Mouse (Mus musculus) megakaryocyte, adult 5-6 weeks (primary cell): Measurements from ENCODE around the gene Nfs1. TPM values are rescaled to one million over a fixed set of nuclear protein-coding genes. Genes with fewer than 3 reads are reported as not detected.
"Not testable (repeated sequence)": the region's sequence is repeated elsewhere in the genome, so short reads cannot be mapped to it uniquely, and the experiment has no call there.

Experiments used
- ATAC-seq: 2 replicates; pipeline ENCODE4 v1.8.0; 2016; ENCODE audit warnings: mild to moderate bottlenecking, inconsistent platforms; ENCODE audit not compliant: poor library complexity, severe bottlenecking
- total RNA-seq, 2 experiments: library from RNA; stranded (forward) in 1 of 2; stranded (reverse) in 1 of 2; fragments of 153-499, 151-499 nt in 1 of 2; fragments of 221-1000, 200-1000 nt in 1 of 2; gene quantifications; 2 replicates each; pipeline versions ENCODE4 v1.2.3 to v1.2.4; 2015 to 2017

Gene Nfs1
- total RNA-seq, 2 experiments from 2014 or later = 22.0 to 32.8 TPM

- no peak for ATAC-seq
Observed at GRCm38 (mm10) chr2:156145486-156146130, 1.6 kb upstream of the Nfs1 start.

DNA sequence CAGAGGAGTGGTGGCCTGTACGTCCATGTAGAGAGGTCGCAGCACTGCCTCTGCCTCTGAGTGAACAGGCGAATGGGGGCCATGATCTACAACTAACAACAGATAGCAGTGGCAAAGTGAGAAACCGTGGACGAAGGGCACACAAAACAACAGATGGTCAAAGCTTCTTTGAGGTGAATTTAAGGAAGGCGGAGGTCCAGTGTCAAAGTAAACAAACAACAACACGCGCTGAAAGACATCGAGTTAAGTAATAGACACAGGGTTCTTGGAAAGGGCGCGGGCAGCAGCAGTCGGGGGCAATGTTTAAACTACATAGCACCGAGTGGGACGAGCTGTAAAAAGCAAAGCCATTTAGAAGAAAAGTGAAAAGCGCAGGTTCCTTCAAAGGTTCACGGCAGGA, 619 bp downstream of the Nfs1 start:
- ATAC-seq = peak; percentile 10; the same call in 1 of the 2 replicates

- ATAC-seq = no peak
Observed at GRCm38 (mm10) chr2:156142820-156143219, 1.2 kb downstream of the Nfs1 start.

GRCm38 (mm10) chr2:156135695-156136094, 8.3 kb downstream of the Nfs1 start:
- ATAC-seq = no peak

DNA sequence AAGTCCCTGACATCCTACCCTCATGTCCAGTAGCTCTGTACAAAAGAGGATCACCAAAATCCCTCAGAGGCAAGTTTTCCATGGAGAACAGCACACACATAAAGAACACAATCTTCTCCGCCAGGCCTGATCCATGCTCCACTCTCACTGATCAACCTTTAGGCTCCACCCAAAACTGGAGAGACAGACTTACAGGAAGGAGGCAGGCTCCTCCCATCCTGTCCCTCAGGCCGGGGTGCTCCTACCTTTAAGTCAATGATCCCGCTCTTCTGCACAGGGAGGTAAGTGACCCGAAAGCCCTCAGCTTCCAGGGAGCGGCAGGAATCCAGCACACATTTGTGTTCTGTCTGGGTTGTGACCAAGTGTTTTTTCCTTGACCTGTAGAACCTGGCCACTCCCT, 9.8 kb downstream of the Nfs1 start:
- no peak for ATAC-seq

- no peak for ATAC-seq
Observed at GRCm38 (mm10) chr2:156126992-156127391, 17.0 kb downstream of the Nfs1 start, which contains the start of gene Gm28036. Gene Gm28036 (minus strand): TSS chr2:156127092.

DNA sequence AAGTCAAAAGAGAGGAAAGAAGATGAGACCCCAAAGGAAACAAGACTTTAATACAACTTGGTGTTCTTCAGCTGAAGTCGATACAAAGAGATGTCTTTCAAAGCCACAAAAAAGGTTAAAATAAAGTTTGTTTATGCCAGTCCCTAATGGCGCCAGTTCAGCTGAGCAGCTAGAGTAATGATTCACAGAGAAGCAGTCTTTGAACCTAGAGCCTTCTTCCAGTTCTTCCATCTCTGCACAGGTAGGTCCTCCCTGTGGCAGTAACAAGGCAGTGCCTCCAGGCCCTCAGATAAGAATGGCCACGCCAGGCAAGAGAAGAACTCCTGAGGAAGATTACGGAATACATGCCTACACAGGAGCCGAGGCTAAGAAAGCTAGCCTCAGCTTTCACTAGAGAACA, 20.3 kb downstream of the Nfs1 start:
- no peak for ATAC-seq

DNA sequence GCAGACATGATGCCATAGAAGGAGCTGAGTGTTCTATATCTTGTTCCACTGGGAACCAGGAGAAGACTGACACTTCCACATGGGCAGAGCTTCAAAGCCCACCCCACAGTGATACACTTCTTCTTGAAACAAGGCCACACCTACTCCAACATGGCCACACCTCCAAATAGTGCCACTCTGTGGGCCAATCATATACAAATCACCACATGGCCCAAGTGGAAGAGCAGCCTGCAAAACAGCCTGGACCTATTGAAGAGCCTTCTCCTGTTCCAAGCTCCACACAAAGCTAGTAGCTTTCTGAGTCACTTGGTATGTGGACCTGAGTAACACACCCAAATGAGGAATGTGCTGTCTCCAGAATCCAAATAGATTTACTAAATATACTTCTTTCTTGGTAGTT, 24.4 kb downstream of the Nfs1 start:
- ATAC-seq = no peak

GRCm38 (mm10) chr2:156112080-156112423, 31.9 kb downstream of the Nfs1 start:
- ATAC-seq = not testable (repeated sequence)

- peak; percentile 99 for ATAC-seq
Observed at GRCm38 (mm10) chr2:156111358-156112079, 32.5 kb downstream of the Nfs1 start, which contains the start of the genes Cpne1 and Rbm12. Gene Cpne1 (minus strand): TSS chr2:156111965. Gene Rbm12 (minus strand): TSS chr2:156111978.

DNA sequence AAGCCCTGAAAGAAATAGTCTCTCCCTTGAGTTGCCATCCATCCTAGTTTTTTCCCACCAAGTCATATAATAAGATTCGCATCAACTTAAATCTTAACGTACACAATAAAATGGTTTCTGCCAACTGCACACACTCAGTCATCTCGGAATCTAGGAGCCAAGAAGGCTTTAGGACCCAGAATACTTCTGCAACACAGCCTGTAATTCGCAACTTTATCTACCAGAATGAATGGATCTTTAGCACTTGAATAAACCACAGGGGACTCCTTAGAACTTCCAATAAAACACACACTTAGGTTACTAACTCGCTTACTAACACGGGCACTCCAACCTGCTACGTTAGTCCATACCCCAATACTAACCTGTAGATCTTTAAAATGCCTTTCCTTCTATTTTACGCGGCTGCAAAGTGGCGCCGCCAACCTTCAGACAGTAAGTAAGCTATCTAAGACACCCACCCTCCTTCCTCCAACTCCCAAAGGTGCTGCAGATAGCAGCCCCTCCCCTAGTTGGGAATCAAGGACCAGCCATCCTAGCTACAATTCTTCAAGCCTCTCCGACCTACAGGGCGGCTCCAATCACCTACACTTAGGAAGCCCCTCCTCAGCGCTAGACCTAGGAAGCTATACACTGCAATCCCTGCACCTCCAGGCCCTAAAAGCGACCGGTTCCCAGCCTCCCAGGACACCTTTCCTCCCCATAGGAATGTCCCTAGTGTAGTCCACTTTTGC, 33.2 kb downstream of the Nfs1 start:
- peak; percentile 18; the same call in 1 of the 2 replicates for ATAC-seq

DNA sequence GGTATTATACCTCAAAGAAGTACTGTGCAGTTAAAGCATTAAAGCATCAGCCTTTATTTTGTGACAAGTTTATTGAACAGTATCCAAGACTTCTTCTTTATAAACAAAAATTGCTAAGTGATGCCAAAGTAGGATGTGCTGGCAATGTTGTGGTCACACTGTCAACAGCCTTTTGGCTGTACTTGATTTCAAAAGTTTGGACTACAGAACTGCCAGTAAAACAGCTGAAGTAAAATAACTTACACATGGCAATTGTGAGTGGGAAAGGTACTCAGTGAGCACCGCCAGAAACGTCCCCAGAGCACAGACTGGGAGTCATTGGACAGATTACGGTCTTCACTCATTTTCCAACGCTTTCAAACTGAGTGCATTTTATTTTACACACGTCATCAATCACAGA, 52.1 kb downstream of the Nfs1 start:
- no peak for ATAC-seq

GRCm38 (mm10) chr2:156089799-156090198, 54.2 kb downstream of the Nfs1 start:
- no peak for ATAC-seq

DNA sequence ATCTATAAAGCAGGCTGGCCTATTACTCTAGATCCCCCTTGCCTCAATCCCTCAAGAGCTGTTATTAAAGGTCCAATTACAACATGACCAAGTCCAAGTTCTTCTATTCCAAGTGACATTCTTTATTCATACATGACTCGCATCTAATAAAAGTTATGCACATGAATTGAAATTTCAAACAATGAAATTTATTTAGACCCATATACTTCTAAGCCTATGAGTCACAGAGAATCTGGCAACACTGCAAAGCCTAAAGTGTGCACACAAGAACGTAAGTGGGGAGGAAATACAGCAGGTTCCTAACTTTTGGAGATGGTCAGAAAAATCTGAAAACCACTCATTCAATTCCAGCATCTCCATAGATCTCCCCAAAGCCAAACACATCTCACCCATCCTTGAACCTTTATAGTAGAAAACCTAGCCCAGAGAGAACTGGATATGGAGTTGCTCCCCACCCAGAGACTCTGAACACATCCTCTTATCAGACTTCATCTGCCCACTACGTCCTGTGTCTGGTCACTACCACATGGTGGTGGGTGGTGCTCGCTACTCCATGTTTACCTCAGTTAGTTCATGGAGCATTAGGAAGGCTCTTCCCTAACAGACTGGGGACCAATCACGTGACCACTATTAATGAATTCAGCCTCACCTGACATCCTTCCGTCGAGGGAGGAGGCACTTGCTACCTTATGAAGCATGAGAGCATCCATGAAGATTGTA, 56.4 kb downstream of the Nfs1 start:
- no peak for ATAC-seq

- no peak for ATAC-seq
Observed at GRCm38 (mm10) chr2:156084541-156084940, 59.4 kb downstream of the Nfs1 start.

DNA sequence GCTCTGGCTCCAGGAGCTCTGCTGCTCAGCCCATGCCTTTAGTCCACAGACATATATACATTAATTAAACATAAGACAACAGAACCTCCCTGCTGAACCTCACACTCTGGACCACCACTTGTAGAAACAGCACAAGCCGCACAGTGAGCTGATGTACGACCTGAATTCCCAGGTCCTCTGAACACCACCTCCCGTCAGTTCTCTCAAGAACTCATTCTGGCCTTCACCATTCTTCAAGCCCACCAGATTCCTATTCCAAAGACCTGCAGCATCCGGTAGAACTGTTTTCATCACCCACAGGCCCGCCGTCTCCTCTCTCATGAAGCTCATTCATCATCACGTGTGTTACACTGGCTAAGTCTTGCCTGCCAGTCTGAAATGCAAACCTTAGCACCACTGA, 63.6 kb downstream of the Nfs1 start:
- no peak for ATAC-seq

- no peak for ATAC-seq
Observed at GRCm38 (mm10) chr2:156079674-156080073, 64.3 kb downstream of the Nfs1 start.

- no peak for ATAC-seq
Observed at GRCm38 (mm10) chr2:156079183-156079560, 64.8 kb downstream of the Nfs1 start.

- no peak for ATAC-seq
Observed at GRCm38 (mm10) chr2:156078421-156079182, 65.4 kb downstream of the Nfs1 start.

- no peak for ATAC-seq
Observed at GRCm38 (mm10) chr2:156077461-156077860, 66.5 kb downstream of the Nfs1 start.
